In genomic region chr6:124879390-124879789, GRCm38 (mm10) we compare ENCODE assay signal across 25 mouse cellular contexts. TPM values are rescaled to one million over a fixed set of nuclear protein-coding genes. Genes with fewer than 3 reads are reported as not detected.
"Had no signal": no experiment of that assay in that cellular context is flagged by ENCODE, and none has a peak within 500 bp of the region (broad histone marks: within the 10 kb centered on the region; RNA-seq: fewer than 3 reads in every experiment).

No protein-coding gene starts in this region.

- H3K4me3 ChIP-seq: layer of hippocampus, adult 2 months; limb, embryonic 10.5 days; limb, embryonic 13.5 days; liver, embryonic 12.5 days; liver, embryonic 15.5 days; lung, embryonic 15.5 days; megakaryocyte, embryonic 14.5 days; midbrain, embryonic 10.5 days; midbrain, embryonic 13.5 days; neural tube, embryonic 12.5 days; neural tube, embryonic 15.5 days had no signal

- H3K9ac ChIP-seq: limb, embryonic 13.5 days; liver, embryonic 12.5 days; liver, embryonic 15.5 days; lung, embryonic 15.5 days; midbrain, embryonic 13.5 days; neural tube, embryonic 12.5 days; neural tube, embryonic 15.5 days had no signal

- H3K27me3 ChIP-seq: limb, embryonic 13.5 days; lung, embryonic 15.5 days; midbrain, embryonic 13.5 days; neural tube, embryonic 12.5 days; neural tube, embryonic 15.5 days had no signal

- H3K27ac ChIP-seq: kidney, postnatal 0 days; layer of hippocampus, adult 2 months; limb, embryonic 10.5 days; limb, embryonic 13.5 days; liver, embryonic 12.5 days; liver, embryonic 15.5 days; lung, embryonic 15.5 days; midbrain, embryonic 10.5 days; midbrain, embryonic 13.5 days; neural tube, embryonic 12.5 days; neural tube, embryonic 15.5 days had no signal

- H3K9me3 ChIP-seq: limb, embryonic 10.5 days; limb, embryonic 13.5 days; liver, embryonic 12.5 days; liver, embryonic 15.5 days; lung, embryonic 15.5 days; megakaryocyte, embryonic 14.5 days; midbrain, embryonic 10.5 days; midbrain, embryonic 13.5 days; neural tube, embryonic 12.5 days; neural tube, embryonic 15.5 days had no signal

- H3K36me3 ChIP-seq: limb, embryonic 10.5 days; limb, embryonic 13.5 days; liver, embryonic 12.5 days; liver, embryonic 15.5 days; lung, embryonic 15.5 days; midbrain, embryonic 10.5 days; midbrain, embryonic 13.5 days; neural tube, embryonic 12.5 days; neural tube, embryonic 15.5 days had no signal

- H3K4me1 ChIP-seq: limb, embryonic 10.5 days; limb, embryonic 13.5 days; liver, embryonic 12.5 days; liver, embryonic 15.5 days; lung, embryonic 15.5 days; midbrain, embryonic 10.5 days; midbrain, embryonic 13.5 days; neural tube, embryonic 12.5 days; neural tube, embryonic 15.5 days had no signal

- H3K4me2 ChIP-seq: limb, embryonic 13.5 days; liver, embryonic 12.5 days; liver, embryonic 15.5 days; lung, embryonic 15.5 days; midbrain, embryonic 13.5 days; neural tube, embryonic 12.5 days; neural tube, embryonic 15.5 days had no signal

- DNase-seq: kidney, adult 2 months; kidney, postnatal 25 days; layer of hippocampus, adult 9-11 months; layer of hippocampus, postnatal 36 days; liver; lung, adult 18-20 months; lung, postnatal 10 days; lung, postnatal 36 days; retina, postnatal 1 day had no signal

- ATAC-seq: intestine, postnatal 0 days; liver, embryonic 12.5 days; midbrain, embryonic 13.5 days; midbrain, embryonic 16.5 days had no signal

RNA-seq across cellular contexts. Expression of gene Cd4, which starts 8.6 kb away (rescaled TPM):
- polyA plus RNA-seq: kidney, embryonic 14.5 days; limb, embryonic 10.5 days; midbrain, embryonic 10.5 days had no signal

RNA-seq across cellular contexts. Expression of gene Gnb3, which starts 39.3 kb away (rescaled TPM):
- polyA plus RNA-seq: testis, adult 2 months had no signal
